Mouse (Mus musculus) layer of hippocampus, postnatal 25 days (tissue): ENCODE measurements around the gene Glt1d1. TPM values are rescaled to one million over a fixed set of nuclear protein-coding genes. Genes with fewer than 3 reads are reported as not detected.
A peak's percentile ranks its signal among the peaks of the same experiment; 100 is the strongest.

Experiments used
- DNase-seq, 2 experiments: peaks; one replicate each; pipeline ENCODE4 v3.0.0; 2022; ENCODE audit warnings: mixed read lengths in 2 of 2, low spot score in 1 of 2; ENCODE audit errors: extremely low spot score in 1 of 2
- total RNA-seq, 2 experiments: library from RNA; stranded (reverse); gene quantifications; 2 replicates each; pipeline ENCODE4 v1.2.3; 2021

Glt1d1 gene
- total RNA-seq: 10 to 100 TPM; 21.3 to 23.0 TPM

GRCm38 (mm10) chr5:127632167-127633145, at the start of gene Glt1d1, which contains the start of gene Slc15a4:
Gene Glt1d1, plus strand, starts transcription at chr5:127632262.
Gene Slc15a4, minus strand, starts transcription at chr5:127632897.
- peak in 1 of 2 experiments; percentile 40 for DNase-seq

DNA sequence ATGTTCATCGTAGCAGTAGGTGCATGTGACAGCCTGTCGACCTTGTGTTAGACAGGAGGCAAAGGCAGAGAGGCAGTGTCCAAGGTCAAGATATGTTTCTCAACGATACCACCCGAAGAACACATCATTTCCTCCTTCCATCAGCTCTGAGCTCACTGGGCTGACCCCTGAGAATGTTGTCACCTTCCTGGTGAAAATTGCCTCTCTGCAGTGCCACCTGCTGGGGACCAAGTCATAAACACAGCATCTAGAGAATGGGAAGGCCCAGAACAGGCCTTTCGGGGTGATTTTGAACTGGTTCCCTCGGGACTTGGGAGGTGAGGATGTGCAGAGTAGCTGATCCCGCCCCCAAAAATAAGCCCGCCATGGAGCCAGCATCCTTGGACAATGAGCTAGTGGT, 48.4 kb upstream of the Glt1d1 start:
- DNase-seq: peak in 1 of 2 experiments; percentile 42

GRCm38 (mm10) chr5:127587854-127588253, 44.2 kb upstream of the Glt1d1 start:
- DNase-seq: no peak

DNA sequence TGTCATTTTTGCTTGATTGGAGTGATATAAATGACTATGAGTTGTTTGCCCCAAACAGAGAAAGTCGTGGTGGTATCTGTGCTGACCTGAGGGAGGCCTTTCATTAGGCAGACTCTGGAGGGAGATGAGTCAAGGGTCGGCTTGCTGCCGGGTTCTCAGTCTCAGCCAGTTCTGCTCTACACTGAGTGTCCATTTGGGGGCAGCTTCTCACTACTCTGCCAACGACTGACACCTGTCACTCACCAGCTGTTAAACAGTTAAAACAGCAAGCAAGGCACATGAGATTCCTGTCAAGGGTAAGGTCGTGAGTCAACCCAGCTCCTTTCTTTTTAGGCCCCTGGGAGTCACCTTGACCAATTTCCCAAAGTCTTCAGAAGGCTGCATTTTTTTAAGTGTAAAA, 39.7 kb upstream of the Glt1d1 start:
- no peak for DNase-seq

GRCm38 (mm10) chr5:127592854-127593253, 39.2 kb upstream of the Glt1d1 start:
- peak in 1 of 2 experiments; percentile 51 for DNase-seq

- no peak for DNase-seq
Measured at GRCm38 (mm10) chr5:127595676-127596075, 36.4 kb upstream of the Glt1d1 start.

GRCm38 (mm10) chr5:127596862-127597261, 35.2 kb upstream of the Glt1d1 start:
- DNase-seq: no peak

- DNase-seq: no peak
Measured at GRCm38 (mm10) chr5:127602996-127603395, 29.1 kb upstream of the Glt1d1 start.

DNA sequence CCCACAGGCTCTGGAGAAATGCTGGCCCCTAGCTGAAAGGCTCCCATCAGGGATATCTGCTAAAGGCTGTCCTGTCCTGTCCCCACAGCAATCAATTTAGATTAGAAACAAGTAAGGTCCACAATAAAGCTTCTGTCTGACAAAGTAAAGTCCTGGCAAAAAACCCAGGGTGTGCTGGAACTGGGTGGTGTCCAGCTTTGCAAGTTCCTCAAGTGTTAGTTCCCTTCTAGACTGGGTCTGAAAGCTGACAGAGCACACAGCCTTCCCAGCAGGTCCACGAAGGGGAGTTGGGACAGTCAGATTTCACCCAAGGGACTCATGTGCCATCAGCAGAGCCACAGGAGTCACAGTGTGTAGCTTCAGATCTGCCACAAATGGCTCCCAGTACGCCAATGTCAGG, 24.6 kb upstream of the Glt1d1 start:
- DNase-seq: no peak

- DNase-seq: no peak
Measured at GRCm38 (mm10) chr5:127609191-127609714, 22.8 kb upstream of the Glt1d1 start.

DNA sequence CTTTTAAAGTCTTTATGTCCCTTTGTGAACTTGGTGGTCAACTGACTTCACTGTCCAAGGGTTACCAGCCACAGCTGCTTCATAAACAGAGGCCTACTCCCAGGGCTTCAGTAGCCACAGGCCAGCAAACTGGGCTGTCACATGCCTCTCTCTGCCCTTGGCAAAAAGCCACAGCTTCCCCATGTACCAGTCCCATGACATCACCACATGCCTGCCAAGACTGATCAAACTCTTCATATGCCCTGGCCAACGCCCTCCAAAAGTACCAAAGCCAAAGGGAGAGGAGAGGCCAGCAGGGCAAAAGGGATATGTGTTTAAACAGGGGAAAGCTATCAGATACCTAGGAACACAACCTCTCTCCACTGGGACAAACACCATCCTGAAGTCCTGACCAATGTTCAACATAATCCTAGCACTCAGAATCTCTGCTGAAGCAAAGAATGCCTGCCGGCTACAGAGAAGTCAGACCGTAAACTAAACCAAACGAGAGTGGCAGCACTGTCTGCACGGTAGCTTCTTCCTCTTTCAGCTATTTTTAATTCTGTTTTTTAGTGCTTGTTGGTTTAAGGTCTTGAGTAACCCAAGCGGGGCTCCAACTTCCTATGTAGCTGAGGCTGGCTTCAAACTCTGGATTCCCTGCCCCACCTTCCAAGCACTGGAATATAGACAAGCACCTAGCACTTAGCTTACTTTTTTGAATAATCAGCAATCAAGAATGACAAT, 21.1 kb upstream of the Glt1d1 start:
- DNase-seq: no peak

DNA sequence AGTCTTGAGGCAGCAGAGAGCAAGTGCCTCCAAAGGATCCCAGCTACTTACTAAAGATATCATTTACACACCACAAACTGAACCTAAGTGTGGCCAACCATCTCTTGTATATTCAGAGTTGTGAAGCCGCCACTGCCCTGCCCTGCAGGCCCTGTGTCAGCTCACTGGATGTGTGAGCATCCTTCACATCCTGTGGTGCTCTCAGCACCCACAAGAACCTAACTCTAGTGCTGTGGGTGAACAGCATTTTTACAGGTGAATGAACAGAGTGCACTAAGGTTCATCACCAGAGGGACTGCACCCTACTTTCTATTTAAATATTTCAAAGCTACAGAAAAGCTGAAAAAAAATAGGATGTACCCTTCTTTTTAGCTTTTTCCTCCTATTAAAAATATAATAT, 20.2 kb upstream of the Glt1d1 start:
- DNase-seq: no peak

DNA sequence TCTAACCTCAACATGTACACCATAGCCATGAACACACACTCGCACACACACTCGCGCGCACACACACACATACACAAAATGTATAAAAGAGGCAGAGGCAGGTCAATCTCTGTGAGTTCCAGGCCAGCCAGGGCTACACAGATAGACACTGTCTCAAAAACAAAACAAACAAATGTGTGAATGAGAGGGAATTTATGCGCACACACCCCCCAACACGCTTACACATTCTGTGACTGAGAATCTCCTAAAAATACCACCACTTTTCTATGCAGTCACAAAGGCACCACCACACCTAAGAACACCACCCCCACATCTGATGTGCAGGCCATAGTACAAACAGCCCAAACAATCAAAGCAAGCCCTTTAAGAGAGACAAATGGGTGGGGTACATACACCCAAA, 19.7 kb upstream of the Glt1d1 start:
- DNase-seq: no peak

- no peak for DNase-seq
Measured at GRCm38 (mm10) chr5:127615459-127615858, 16.6 kb upstream of the Glt1d1 start.

DNA sequence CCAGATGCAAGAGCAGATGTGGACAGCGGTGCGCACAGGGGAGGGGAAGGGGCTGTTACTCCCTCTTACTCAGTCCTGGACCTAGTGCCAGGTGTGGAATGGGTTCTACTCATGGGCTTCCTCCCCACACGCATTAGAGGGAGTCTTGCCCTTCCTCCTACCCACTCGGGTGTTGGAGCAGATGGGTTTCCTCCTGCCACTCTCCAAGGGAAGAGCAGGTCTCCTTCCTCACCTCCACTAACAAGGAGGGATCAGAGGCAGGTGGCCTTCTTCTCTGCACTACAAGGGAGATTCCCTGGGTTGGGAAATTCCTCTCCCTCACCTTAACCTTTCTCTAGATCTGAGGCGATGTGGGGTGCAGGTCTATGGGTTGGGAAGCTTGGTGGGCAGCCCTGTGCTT, 15.9 kb upstream of the Glt1d1 start:
- no peak for DNase-seq

DNA sequence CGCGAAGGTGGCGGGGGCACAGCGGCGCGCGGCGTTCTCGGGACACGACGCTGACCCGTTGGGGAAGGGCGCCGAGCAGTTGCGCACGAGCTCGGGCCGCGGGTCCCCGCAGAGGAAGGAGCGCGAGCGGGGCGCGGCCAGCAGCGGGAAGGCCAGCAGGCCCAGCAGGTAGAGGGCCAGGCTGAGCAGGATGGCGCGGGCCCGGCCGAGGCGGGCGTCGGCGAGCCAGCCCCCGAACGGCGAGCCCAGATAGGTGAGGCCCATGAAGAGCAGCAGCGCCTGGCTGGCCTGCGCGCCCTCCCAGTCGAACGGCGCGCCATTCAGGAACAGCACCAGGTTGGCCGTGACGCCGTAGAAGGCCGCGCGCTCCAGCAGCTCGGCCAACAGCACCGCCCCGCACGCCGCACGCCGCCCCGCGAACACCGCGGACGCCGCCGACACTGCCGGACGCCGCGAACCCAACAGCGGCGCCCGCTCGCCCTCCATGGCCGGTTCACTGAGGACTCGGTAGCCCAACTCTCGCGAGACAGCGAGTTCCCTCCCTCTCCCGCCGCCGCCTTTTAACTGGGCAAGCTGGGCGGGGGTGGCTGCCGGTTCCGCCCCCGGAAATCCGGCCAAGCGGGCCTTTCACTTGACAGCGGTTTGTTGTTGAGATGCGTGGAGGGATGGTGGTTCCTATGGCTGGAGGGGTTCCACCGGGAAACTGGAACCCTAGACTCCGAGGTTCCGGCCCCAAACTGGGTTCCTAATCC, 15.0 kb upstream of the Glt1d1 start:
- DNase-seq: peak; percentile 96 to 98

GRCm38 (mm10) chr5:127618834-127619233, 13.2 kb upstream of the Glt1d1 start:
- DNase-seq: no peak

DNA sequence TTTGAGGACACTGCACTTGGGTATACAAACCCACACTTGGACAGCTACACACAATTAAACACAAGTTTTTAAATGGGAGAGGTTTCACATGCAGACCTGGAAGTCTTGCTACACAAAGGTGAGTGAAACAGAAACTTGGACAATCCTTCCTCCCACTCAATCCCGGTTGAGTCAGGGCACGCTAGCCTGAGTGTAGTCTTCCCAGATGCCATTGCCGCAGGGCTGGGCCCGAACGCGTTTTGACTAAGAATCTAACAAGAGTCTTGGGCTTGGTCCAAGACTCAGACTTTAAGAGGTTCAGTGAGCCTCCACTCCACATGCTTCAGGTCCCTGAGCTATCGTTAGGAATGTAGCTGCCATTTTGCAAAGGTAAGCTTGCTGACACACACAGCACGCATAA, 11.7 kb upstream of the Glt1d1 start:
- no peak for DNase-seq

DNA sequence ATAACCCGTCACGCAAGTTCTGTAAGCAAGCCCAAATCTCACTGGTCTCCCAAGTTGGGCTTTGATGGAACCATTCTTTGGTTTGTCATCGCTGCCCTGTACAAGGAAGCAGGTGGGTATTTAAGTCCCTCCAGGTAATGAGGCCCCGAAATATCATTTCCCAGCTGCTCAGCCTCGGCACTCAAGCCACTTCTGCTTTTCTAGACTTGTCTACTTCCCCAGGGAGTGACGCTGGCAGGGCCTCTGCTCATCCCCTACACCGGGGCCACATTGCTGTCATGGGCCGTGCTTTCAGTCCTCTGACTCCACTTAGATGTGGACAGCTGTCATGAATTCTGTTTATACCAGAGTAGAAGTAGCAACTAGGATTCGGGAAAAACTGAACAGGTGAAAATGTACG, 11.0 kb upstream of the Glt1d1 start:
- no peak for DNase-seq

DNA sequence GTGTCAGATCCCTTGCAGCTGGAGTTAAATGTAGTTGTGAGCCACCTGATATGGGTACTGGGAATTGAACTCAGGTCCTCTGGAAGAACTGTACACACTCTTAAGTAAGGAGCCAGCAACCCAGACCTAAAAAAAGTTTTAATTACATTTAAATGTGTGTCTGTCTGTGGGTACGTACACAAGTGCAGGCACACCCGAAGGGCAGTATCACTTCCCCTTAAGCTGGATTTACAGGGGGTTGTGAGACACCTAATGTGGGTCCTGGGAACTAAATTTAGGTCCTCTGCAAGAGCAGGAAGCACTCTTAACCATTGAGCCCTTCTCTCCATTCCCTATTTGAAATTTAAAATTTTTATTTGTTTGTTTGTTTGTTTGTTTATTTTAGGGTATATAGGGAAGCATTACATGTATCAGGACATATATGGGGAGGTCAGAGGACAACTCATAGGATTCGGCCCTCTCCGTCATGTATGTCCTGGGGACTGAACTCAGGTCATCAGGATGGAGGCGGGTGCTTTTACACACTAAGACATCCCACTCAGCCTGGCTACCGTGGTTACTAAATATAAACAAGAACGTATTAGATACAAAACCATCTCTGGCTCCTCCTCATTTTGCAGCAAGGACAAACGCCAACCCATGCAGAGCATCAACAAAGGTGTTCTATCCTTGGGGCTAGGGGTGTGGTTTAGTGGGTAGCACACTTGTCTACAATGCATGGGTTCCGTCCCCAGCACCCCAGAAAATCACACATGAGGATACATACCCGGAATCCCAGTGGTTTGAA, 7.4 kb upstream of the Glt1d1 start:
- DNase-seq: no peak
